Mouse (Mus musculus): Measurements from ENCODE around the gene Dus2. TPM values are rescaled to one million over a fixed set of nuclear protein-coding genes. Genes with fewer than 3 reads are reported as not detected.

Gene Dus2
- total and polyA plus RNA-seq, 2 experiments from 2014 or later = 16.3 to 21.3 TPM

DNA sequence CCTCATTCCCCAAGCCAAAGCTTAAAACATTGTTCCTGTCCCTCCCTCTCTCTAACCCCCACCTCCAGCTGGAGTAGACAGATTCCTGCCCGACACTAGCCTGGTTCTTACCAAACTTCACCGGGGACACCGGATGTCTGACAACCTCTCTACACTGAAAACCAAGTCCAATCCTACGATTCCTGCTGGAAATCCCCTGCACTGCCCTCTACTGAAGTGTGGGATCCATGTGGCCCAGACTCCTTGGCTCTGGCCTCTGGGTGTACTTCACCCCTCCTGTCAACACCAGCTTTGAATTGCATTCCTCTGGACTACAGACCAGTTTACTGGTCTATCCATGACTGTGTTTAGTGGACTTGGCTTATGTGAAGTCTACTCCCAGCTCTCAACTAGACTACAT is 34.6 kb upstream of the Dus2 start:
- Histone ChIP-seq H3K27me3 (ENCODE audit: insufficient read depth, low read length) (no peaks in the 10 kb centered on the region), H3K36me3 (ENCODE audit: insufficient read depth, low read length) (no peaks in the 10 kb centered on the region), H3K9me3 (ENCODE audit: low read length) (no peaks in the 10 kb centered on the region), H3K4me2 (ENCODE audit: low read depth, low read length, poor library complexity, severe bottlenecking) (no peak overlapping the region), H3K4me1 (ENCODE audit: insufficient read depth, low read length) (no peaks in the 10 kb centered on the region), H3K9ac (replicated peaks; ENCODE audit: low read length, poor library complexity, severe bottlenecking) (no peak overlapping the region), H3K4me3 (ENCODE audit: low read depth, low read length) (no peak overlapping the region), H3K27ac (ENCODE audit: low read depth, low read length) (no peak overlapping the region)
- 88% methylated on average over 4 of the region's 4 CpGs for WGBS
- DNase-seq (ENCODE audit: low spot score) = no peak
- no peak for ATAC-seq (ENCODE audit: low FRiP score)
- TF ChIP-seq CTCF (IDR thresholded peaks at IDR 0.05) = no peak

DNA sequence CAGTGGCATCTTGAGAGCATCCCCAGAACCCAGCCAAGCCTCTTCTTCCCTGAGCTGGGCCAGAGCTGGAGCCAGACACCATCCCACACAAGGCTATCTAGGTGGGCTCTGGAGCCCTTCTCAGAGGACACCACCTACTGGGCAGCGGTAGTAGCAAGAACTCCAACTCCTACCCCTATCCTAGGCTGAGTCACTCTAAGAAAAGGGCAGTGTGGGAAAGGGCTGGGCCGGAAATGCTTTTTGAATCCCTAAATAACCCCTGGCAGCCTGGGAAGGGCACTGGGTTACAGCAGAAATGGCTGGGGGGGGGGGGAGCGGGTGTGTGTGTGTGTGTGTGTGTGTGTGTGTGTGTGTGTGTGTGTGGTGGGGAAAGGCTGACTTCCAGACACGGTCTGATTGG is 33.3 kb upstream of the Dus2 start:
- peak; percentile 21; the same call in 1 of the 2 replicates for TF ChIP-seq CTCF (IDR thresholded peaks at IDR 0.05)
- Histone ChIP-seq H3K9ac (replicated peaks; ENCODE audit: low read length, poor library complexity, severe bottlenecking) (no peak overlapping the region), H3K9me3 (ENCODE audit: low read length) (no peaks in the 10 kb centered on the region), H3K36me3 (ENCODE audit: insufficient read depth, low read length) (no peaks in the 10 kb centered on the region), H3K27me3 (ENCODE audit: insufficient read depth, low read length) (no peaks in the 10 kb centered on the region), H3K4me2 (ENCODE audit: low read depth, low read length, poor library complexity, severe bottlenecking) (no peak overlapping the region), H3K27ac (ENCODE audit: low read depth, low read length) (no peak overlapping the region), H3K4me3 (ENCODE audit: low read depth, low read length) (no peak overlapping the region), H3K4me1 (ENCODE audit: insufficient read depth, low read length) (no peaks in the 10 kb centered on the region)
- no peak for DNase-seq (ENCODE audit: low spot score)
- no peak for ATAC-seq (ENCODE audit: low FRiP score)
- 79% methylated on average over 3 of the region's 4 CpGs for WGBS

DNA sequence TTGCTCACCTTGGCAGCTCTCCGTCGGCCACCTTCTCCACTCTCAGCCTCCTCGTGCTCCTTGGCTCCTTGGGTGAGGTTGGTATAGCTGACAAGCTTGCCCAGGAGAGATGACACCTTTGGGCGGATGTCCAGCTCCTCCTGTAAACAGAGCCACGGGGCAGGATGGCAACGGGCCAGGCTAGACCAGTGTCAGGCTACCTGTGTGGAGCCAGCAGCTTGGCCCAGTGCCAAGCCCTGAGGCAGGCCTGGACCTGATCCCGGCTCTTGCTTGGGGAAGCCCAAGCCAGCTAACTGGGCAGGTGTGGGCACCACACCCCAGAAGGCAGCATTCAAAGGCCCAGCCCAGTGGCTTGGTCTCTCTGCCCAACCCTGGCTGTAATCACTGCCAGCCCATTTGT is 31.8 kb upstream of the Dus2 start:
- WGBS = 78% methylated on average over 7 of the region's 7 CpGs
- Histone ChIP-seq H3K36me3 (ENCODE audit: insufficient read depth, low read length) (no peaks in the 10 kb centered on the region), H3K9me3 (ENCODE audit: low read length) (no peaks in the 10 kb centered on the region), H3K27ac (ENCODE audit: low read depth, low read length) (no peak overlapping the region), H3K9ac (replicated peaks; ENCODE audit: low read length, poor library complexity, severe bottlenecking) (no peak overlapping the region), H3K4me3 (ENCODE audit: low read depth, low read length) (no peak overlapping the region), H3K27me3 (ENCODE audit: insufficient read depth, low read length) (no peaks in the 10 kb centered on the region), H3K4me1 (ENCODE audit: insufficient read depth, low read length) (no peaks in the 10 kb centered on the region), H3K4me2 (ENCODE audit: low read depth, low read length, poor library complexity, severe bottlenecking) (no peak overlapping the region)
- no peak; the same call in 1 of the 2 replicates for ATAC-seq (ENCODE audit: low FRiP score)
- DNase-seq (ENCODE audit: low spot score) = peak; percentile 50
- no peak for TF ChIP-seq CTCF (IDR thresholded peaks at IDR 0.05)

DNA sequence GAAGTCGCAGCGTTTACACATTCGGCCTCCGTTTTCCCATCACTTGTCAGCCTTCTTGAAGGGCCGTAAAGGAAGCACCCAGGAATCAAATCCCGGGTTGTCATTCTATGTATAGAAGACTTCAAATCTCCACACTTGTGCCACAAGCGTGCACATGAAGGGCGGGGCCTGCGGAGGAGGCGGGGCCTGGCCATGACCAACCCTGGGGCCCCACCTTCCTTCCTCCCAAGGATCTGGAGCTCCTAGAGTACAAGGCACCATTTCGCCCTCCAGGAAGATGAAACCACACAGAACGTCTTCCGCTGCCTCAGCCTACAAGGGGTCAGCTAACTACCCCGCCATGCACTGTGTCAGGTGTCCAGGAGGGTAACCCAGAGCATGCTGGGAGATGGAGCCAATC is 30.0 kb upstream of the Dus2 start:
- H3K9ac ChIP-seq (replicated peaks; ENCODE audit: low read length, poor library complexity, severe bottlenecking) = no peak overlapping the region
- H3K27me3 ChIP-seq (ENCODE audit: insufficient read depth, low read length) = peaks cover 13% of the 10 kb centered on the region; the same call in 1 of the 2 replicates
- ATAC-seq (ENCODE audit: low FRiP score) (no peak), DNase-seq (ENCODE audit: low spot score) (no peak)
- no peaks in the 10 kb centered on the region for H3K36me3 ChIP-seq (ENCODE audit: insufficient read depth, low read length)
- no peak overlapping the region for H3K4me3 ChIP-seq (ENCODE audit: low read depth, low read length)
- no peak overlapping the region for H3K27ac ChIP-seq (ENCODE audit: low read depth, low read length)
- no peak for TF ChIP-seq CTCF (IDR thresholded peaks at IDR 0.05)
- no peaks in the 10 kb centered on the region for H3K4me1 ChIP-seq (ENCODE audit: insufficient read depth, low read length)
- WGBS = 77% methylated on average over 14 of the region's 14 CpGs
- H3K9me3 ChIP-seq (ENCODE audit: low read length) = no peaks in the 10 kb centered on the region
- no peak overlapping the region for H3K4me2 ChIP-seq (ENCODE audit: low read depth, low read length, poor library complexity, severe bottlenecking)

DNA sequence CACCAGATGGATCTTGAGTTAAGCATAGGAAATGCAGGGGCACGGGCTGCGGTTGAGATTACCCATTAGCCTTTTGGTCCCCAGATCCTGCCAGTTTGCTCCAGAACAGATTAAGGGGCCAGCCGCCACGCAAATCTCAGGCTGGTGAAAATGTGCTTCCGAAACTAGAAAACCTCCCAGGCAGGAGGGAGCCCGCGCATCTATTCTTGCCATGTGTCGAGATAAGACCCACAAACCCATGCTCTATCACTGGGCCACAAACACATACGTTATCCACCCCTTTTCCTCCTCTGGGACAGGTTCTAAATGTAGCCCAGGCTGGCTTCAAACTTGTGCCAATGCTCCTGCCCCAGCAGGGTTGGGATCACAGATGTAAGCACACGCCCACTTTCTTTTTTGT is 29.6 kb upstream of the Dus2 start:
- H3K27me3 ChIP-seq (ENCODE audit: insufficient read depth, low read length) = peaks cover 15% of the 10 kb centered on the region
- no peak for ATAC-seq (ENCODE audit: low FRiP score)
- no peak overlapping the region for H3K9ac ChIP-seq (replicated peaks; ENCODE audit: low read length, poor library complexity, severe bottlenecking)
- H3K36me3 ChIP-seq (ENCODE audit: insufficient read depth, low read length) = no peaks in the 10 kb centered on the region
- H3K27ac ChIP-seq (ENCODE audit: low read depth, low read length) = no peak overlapping the region
- 85% methylated on average over 10 of the region's 10 CpGs for WGBS
- no peak overlapping the region for H3K4me3 ChIP-seq (ENCODE audit: low read depth, low read length)
- no peak for TF ChIP-seq CTCF (IDR thresholded peaks at IDR 0.05)
- no peaks in the 10 kb centered on the region for H3K4me1 ChIP-seq (ENCODE audit: insufficient read depth, low read length)
- no peak overlapping the region for H3K4me2 ChIP-seq (ENCODE audit: low read depth, low read length, poor library complexity, severe bottlenecking)
- no peak for DNase-seq (ENCODE audit: low spot score)
- no peaks in the 10 kb centered on the region for H3K9me3 ChIP-seq (ENCODE audit: low read length)

DNA sequence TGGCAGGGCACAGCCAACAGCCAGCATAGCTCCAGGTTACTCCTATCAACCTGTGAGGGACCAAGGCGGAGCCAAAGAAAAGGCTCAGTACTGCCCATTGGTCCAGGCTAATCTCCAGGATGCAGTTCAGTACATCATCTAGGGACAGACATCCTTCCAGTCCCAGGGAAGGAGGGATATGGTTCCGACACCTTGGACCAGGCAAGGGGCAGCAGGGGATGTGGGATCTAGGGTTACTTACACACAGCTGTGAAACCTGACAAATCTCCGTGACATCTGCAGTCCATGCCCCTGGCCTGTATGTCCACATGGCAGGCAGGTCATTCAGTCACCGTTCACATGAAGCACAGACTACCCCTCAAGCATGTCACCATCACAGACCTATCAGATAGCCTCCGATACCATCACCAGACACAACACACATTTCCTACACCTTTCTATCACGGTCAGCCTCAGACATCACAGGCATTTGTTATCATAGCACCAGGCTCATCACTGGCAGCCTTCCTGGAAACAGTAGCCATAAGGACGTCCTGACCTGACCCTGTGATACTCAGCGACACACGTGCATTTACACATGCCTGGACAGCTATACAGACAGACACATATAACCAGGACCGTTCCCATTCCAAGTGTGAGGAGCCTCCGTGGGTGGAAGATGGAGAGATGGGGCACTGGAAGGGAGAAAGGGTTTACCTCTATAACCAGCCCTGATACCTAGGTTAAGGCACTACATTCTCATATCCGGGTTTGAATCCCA is 26.5 kb upstream of the Dus2 start:
- Histone ChIP-seq H3K9me3 (ENCODE audit: low read length) (no peaks in the 10 kb centered on the region), H3K4me1 (ENCODE audit: insufficient read depth, low read length) (no peaks in the 10 kb centered on the region), H3K9ac (replicated peaks; ENCODE audit: low read length, poor library complexity, severe bottlenecking) (no peak overlapping the region), H3K27ac (ENCODE audit: low read depth, low read length) (no peak overlapping the region), H3K4me3 (ENCODE audit: low read depth, low read length) (peak overlapping the region; percentile 45), H3K4me2 (ENCODE audit: low read depth, low read length, poor library complexity, severe bottlenecking) (peak overlapping the region; percentile 51), H3K36me3 (ENCODE audit: insufficient read depth, low read length) (no peaks in the 10 kb centered on the region), H3K27me3 (ENCODE audit: insufficient read depth, low read length) (peaks cover 25% of the 10 kb centered on the region)
- no peak for DNase-seq (ENCODE audit: low spot score)
- WGBS = 70% methylated on average over 12 of the region's 12 CpGs
- no peak for ATAC-seq (ENCODE audit: low FRiP score)
- no peak for TF ChIP-seq CTCF (IDR thresholded peaks at IDR 0.05)

All from midbrain, postnatal 0 days (tissue).